Mouse (Mus musculus) erythroblast, adult 5-6 weeks (primary cell): Measurements from ENCODE around the gene Rrp1. TPM values are rescaled to one million over a fixed set of nuclear protein-coding genes. Genes with fewer than 3 reads are reported as not detected.
A peak's percentile ranks its signal among the peaks of the same experiment; 100 is the strongest.
"Not testable (repeated sequence)": the region's sequence is repeated elsewhere in the genome, so short reads cannot be mapped to it uniquely, and the experiment has no call there.

Experiments used
- ATAC-seq: replicated peaks from 2 replicates; pipeline ENCODE4 v1.8.0; 2016; ENCODE audit warnings: moderate number of reproducible peaks, mild to moderate bottlenecking, moderate TSS enrichment, inconsistent platforms; ENCODE audit not compliant: poor library complexity, low FRiP score, severe bottlenecking
- total RNA-seq, 2 experiments: library from RNA; stranded (forward) in 1 of 2; stranded (reverse) in 1 of 2; fragments of 150-400 nt in 1 of 2; fragments of 200-764, 138-1000 nt in 1 of 2; gene quantifications; 2 replicates each; pipeline versions ENCODE4 v1.2.3 to v1.2.4; 2015 to 2017; ENCODE audit warnings: low replicate concordance in 2 of 2

Gene Rrp1
- total RNA-seq, 2 experiments from 2014 or later, result 4.8 to 46.9 TPM

- ATAC-seq, result no peak
Measured at GRCm38 (mm10) chr10:78426117-78426735, 13.4 kb upstream of the Rrp1 start.

- ATAC-seq, result peak; percentile 89
Measured at GRCm38 (mm10) chr10:78425181-78426041, 12.6 kb upstream of the Rrp1 start, which contains the start of gene Cstb. TSS of gene Cstb (plus strand) at chr10:78425669.

DNA sequence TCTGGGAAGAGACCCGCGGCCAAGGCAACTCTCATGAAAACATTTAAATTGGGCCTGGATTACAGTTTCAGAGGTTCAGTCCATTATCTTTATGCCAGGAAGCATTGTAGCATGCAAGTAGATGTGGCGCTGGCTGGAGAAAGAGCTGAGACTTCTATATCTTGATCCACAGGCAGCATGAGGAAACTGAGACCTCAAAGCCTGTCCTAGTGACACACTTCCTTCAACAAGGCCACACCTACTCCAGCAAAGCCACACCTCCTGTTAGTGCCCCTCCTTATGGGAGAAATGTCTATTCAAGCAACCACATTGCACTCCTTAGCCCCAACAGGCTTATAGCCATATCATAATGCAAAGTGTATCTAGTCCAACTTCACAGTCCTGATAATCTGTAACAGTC, 9.8 kb upstream of the Rrp1 start:
- ATAC-seq, result no peak

GRCm38 (mm10) chr10:78420929-78421328, 8.1 kb upstream of the Rrp1 start:
- ATAC-seq, result no peak

GRCm38 (mm10) chr10:78418791-78419190, 5.9 kb upstream of the Rrp1 start:
- ATAC-seq, result no peak

- ATAC-seq, result no peak
Measured at GRCm38 (mm10) chr10:78417888-78418287, 5.0 kb upstream of the Rrp1 start.

DNA sequence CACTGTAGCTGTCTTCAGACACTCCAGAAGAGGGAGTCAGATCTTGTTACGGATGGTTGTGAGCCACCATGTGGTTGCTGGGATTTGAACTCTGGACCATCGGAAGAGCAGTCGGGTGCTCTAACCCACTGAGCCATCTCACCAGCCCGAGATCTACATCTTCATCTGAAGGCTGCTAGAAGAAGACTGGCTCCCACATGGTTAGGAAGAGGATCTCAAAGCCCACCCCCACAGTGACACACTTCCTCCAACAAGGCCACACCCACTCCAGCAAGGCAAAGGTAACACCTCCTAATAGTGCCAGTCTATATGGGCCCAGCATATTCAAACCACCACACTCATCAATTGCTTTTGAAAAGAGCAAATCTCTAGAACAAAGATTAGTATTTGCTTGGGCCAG, 2.1 kb upstream of the Rrp1 start:
- not testable (repeated sequence) for ATAC-seq

- ATAC-seq, result no peak
Measured at GRCm38 (mm10) chr10:78413152-78413520, 293 bp upstream of the Rrp1 start.

DNA sequence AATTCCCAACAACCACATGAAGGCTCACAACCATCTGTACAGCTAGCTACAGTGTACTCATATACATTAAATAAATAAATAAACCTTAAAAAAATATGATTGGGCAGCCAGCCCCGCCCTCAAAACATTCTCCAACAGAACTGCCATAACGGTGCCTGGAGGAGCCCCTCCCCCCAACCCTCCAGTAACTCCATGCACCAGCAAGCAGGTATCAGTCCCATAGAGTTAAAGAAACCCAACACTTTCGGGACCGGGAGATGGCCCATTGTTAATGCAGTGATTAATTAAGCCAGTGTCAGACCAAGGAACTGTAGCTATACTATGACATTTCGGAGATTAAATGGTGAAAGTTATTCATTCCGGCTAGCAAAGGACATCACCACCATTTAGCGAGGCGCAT, 992 bp downstream of the Rrp1 start:
- no peak for ATAC-seq

DNA sequence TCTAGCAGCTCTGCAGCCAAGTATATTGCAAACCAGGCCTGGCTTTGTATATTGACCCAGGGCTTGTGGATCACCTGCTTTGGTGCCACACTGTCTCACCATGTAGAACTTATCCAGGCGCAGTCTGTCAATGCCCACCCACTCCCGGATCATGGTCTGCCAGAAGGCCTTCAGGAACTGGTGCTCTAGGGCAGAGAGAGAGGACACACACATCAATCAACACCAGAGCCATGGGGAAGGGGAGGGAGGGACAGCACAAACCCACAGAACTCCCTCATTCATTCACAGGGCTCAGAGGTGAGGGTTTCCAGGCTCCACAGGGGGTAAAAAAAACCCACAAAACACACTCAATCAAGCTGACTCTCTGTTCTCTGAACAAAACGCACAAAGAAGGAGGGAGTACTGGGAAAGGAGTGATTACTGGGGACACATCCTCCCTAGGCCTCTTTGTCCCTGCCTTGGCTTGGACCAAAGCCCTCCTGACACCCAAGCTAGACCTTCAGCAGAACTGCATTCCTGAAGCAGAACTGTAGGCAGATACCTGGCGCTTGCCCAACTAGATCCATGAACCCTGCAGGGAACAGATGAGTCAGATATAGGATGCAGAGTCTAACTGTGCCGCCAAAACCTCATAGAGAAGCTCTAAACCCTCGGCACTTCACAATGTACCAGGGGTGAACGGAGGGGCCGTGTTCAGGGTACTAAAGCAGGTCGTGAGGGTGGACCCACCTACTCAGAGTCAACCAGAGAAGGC, 3.6 kb downstream of the Rrp1 start:
- no peak for ATAC-seq

DNA sequence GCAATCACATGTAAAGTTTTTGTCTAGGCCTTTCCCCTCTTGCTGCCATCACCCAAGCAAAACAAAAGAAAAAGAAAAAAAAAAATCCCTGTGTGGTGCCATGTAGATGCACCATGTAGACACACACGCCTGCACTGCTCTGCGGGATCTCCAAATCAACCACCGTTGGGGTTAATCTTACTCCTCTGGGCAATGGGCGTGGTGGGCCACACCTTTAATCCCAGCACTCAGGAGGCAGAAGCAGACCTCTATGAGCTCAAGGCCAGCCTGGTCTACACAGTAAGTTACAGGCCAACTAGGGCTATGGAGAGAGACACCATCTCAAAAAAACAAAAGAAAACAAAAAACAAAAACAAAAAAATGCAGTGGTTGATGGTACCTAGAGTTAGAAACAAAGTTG, 5.7 kb downstream of the Rrp1 start:
- ATAC-seq, result no peak

DNA sequence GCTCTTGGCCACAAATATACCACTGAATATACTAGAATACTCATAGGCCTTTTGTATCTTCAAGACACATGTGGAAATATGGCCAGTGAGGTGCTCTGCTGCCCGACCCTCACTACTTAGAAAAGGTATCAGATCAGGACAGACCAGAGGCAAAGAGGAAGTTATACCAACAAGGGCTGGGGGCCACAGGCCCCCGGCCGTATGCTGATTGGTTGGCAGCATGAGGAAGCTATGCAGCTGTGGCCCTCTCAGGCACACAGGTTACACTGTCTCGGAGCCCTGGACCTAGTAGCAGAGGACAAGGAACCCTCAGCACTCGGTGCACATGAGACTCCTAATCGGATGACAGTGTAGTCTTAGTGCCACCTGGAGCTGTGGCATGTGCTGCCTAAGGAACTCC, 6.7 kb downstream of the Rrp1 start:
- ATAC-seq, result no peak

GRCm38 (mm10) chr10:78402301-78402922, 10.4 kb downstream of the Rrp1 start:
- no peak for ATAC-seq

- ATAC-seq, result no peak
Measured at GRCm38 (mm10) chr10:78401127-78401526, 11.7 kb downstream of the Rrp1 start.

DNA sequence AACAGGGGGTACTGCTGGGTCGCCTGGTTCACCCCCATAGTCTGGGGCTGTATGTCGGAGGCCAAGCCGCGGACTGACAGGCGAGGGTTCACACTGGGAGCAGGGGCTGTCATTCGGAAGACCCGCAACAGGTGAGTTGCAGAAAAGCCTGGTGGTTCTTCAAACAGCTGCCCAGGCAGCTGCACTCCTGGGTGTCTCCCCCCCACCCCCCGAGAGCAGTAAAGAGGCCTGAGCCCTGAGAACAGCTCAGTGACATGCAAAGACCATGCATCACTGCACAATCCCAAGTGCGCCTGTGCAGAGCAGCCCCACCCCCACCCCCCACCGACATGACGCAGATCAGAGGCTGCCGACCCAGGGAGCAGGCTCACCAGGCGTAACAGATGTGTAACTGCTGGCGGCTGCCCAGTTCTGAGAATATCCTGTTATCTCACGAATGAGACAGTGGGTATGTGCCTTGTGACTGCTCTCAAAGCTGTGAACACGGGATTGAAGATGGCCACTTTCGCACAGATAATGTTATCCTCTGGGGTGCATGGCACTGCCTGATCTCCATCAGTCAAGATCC, 13.7 kb downstream of the Rrp1 start:
- no peak for ATAC-seq

DNA sequence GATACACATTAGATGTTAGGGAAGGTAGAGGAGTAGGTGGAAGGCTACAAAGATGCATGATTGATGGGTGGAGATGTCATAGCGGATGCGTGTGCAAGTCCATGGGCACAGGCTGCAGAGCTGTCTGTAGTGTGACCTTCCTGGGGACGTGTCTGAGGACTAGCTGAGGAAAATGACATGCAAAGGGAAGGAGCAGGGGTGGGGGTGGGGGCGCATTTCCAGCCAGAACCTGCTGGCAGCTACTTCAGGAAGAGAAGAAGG, 16.3 kb downstream of the Rrp1 start:
- ATAC-seq, result peak; percentile 17; the same call in 1 of the 2 replicates

DNA sequence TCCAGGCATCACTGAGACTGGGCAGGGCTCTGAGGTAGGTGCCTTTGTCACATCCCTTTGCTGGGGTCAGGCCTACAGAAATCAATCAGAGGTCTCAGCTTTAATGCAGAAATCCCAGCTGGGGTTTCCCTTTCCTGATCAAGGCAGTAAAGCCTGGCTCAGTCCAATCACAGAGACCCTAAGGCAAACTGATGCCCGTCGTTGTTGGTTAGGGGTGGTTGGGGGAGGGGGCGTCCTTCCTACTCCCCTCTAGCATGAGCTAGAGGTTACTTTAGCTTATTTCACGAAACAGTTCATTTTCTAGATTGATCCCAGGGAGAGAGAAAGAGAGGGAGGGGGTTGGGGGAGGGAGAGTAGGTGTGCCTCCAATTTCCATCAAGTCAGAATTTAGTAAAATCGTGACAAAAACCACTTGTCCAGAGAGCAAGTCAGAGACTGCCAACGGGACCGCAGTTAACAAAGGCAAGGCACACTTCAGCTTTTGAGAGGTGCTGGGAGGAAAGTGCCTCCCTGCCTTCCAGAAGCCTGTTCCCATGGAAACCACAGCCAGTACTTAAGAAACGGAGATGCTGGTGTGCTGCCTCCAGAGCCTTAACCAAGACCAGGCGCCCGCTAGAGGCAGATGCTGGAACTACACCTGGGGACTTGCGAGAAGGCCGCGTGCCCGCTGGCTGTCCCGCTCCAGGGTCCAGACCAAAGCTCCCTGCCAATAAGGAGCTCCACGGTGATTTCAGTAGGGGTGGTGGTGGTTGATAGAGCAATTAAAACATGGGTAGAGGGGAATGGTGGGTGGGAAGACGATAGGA, 16.8 kb downstream of the Rrp1 start:
- peak; percentile 74 for ATAC-seq

DNA sequence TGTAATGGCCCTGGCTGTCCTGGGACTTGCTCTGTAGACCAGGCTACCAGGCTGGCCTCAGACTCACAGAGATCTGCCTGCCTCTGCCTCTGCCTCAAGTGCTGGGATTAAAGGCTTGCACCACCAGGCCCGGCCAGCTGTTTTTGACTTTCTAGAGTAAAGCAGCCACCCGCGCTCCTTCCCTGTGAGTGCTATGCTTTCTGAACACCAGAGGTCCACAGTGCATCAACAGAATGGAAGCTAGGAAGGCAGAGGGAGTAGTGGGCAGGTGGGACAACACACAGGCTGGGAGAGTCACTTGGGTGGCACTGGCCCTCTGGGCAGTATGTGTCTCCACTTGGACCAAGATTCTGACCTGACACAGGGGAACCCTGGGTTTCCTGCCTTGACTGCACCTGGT, 17.5 kb downstream of the Rrp1 start:
- ATAC-seq, result no peak

DNA sequence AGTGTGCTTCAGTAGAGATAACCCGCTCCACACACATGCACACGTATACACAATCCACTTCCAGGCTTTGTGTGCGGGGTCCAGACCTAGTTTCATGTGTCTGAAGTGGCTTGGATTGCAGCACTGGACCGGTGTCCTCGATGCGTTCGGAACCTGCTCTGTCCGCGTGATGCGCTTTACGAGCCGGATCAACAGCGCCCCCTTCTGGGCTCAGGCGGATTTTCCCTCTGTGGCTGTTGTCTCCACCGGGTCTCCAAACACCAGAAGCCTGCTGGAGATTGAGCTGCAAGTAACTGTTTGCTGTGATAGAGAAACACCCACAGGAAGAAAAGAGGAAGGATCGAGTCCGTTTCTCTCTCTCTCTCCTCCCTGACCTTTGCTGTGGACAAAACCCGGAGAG, 20.8 kb downstream of the Rrp1 start:
- ATAC-seq, result peak; percentile 75
